Mouse (Mus musculus) MEL (cell line): ENCODE results near the gene Lrrk1. TPM values are rescaled to one million over a fixed set of nuclear protein-coding genes. Genes with fewer than 3 reads are reported as not detected.

Experiments used
- DNase-seq: peaks from one replicate; pipeline ENCODE4 v3.0.0; 2011; ENCODE audit warnings: low read depth, low spot score
- H3K27ac ChIP-seq: 2 replicates; pipeline ENCODE4 v1.5.1; 2012; ENCODE audit warnings: low read depth, mild to moderate bottlenecking, control low read depth, low read length, moderate library complexity; ENCODE audit not compliant: control insufficient read depth
- H3K27me3 ChIP-seq, 2 experiments: fragments of 150-350 bp in 1 of 2; sonication (generic) in 1 of 2; 2 replicates each; pipeline ENCODE4 v1.6.1; 2012; ENCODE audit warnings: low read length in 2 of 2, mild to moderate bottlenecking in 2 of 2, improper control_type of control experiment in 1 of 2, moderate library complexity in 1 of 2; ENCODE audit not compliant: insufficient read depth in 2 of 2, control insufficient read depth in 1 of 2
- H3K36me3 ChIP-seq, 2 experiments: 2 replicates each; pipeline ENCODE4 v1.6.1; 2012 to 2014; ENCODE audit warnings: low read length in 2 of 2, improper control_type of control experiment in 1 of 2, inconsistent platforms in 1 of 2, mild to moderate bottlenecking in 1 of 2; ENCODE audit not compliant: insufficient read depth in 2 of 2, control insufficient read depth in 1 of 2
- H3K4me1 ChIP-seq, 2 experiments: fragments of 150-350 bp in 1 of 2; sonication (generic) in 1 of 2; 2 replicates each; pipeline ENCODE4 v1.6.1; 2012; ENCODE audit warnings: low read length in 2 of 2, improper control_type of control experiment in 1 of 2, mild to moderate bottlenecking in 1 of 2; ENCODE audit not compliant: insufficient read depth in 2 of 2, control insufficient read depth in 1 of 2
- H3K4me3 ChIP-seq, 2 experiments: fragments of 150-350 bp in 1 of 2; sonication (generic) in 1 of 2; 2 replicates each; pipeline ENCODE4 v1.5.1; 2012; ENCODE audit warnings: low read depth in 2 of 2, low read length in 2 of 2, mild to moderate bottlenecking in 2 of 2, moderate library complexity in 2 of 2, control low read depth in 1 of 2, improper control_type of control experiment in 1 of 2; ENCODE audit not compliant: control insufficient read depth in 1 of 2, insufficient read depth in 1 of 2
- H3K79me2 ChIP-seq: 2 replicates; pipeline ENCODE4 v1.6.1; 2012; ENCODE audit warnings: mild to moderate bottlenecking, low read length, moderate library complexity; ENCODE audit not compliant: control insufficient read depth, poor library complexity, insufficient read depth
- H3K9ac ChIP-seq: 2 replicates; pipeline ENCODE4 v1.6.1; 2012; ENCODE audit warnings: low read depth, mild to moderate bottlenecking, control low read depth, low read length, moderate library complexity; ENCODE audit not compliant: control insufficient read depth, poor library complexity, severe bottlenecking
- H3K9me3 ChIP-seq: fragments of 150-350 bp; sonication (generic); replicated peaks from 2 replicates; pipeline ENCODE4 v1.6.1; 2012; ENCODE audit warnings: mild to moderate bottlenecking, low read length, improper control_type of control experiment, moderate library complexity; ENCODE audit not compliant: insufficient read depth
- BHLHE40 ChIP-seq: IDR thresholded peaks from 2 replicates; pipeline ENCODE4 v1.6.1; 2012; ENCODE audit warnings: low read depth, mild to moderate bottlenecking, inconsistent platforms, low read length, improper control_type of control experiment, borderline replicate concordance
- CHD1 ChIP-seq: IDR thresholded peaks from 2 replicates; pipeline ENCODE4 v1.6.1; 2012; ENCODE audit warnings: low read depth, mild to moderate bottlenecking, inconsistent platforms, low read length, improper control_type of control experiment
- CHD2 ChIP-seq: IDR thresholded peaks from 2 replicates; pipeline ENCODE4 v1.6.1; 2011; ENCODE audit warnings: low read length, improper control_type of control experiment
- ELF1 ChIP-seq: IDR thresholded peaks from 2 replicates; pipeline ENCODE4 v1.6.1; 2014; ENCODE audit warnings: low read depth, mild to moderate bottlenecking, inconsistent platforms, low read length, improper control_type of control experiment, moderate library complexity
- ETS1 ChIP-seq: IDR thresholded peaks from 2 replicates; pipeline ENCODE4 v1.6.1; 2012; ENCODE audit warnings: low read depth, mild to moderate bottlenecking, inconsistent platforms, low read length, improper control_type of control experiment, moderate library complexity
- GABPA ChIP-seq: IDR thresholded peaks from 2 replicates; pipeline ENCODE4 v1.6.1; 2012; ENCODE audit warnings: low read depth, mild to moderate bottlenecking, inconsistent platforms, low read length, improper control_type of control experiment, moderate library complexity
- HCFC1 ChIP-seq: IDR thresholded peaks from 2 replicates; pipeline ENCODE4 v1.6.1; 2012; ENCODE audit warnings: low read depth, mild to moderate bottlenecking, inconsistent platforms, low read length, improper control_type of control experiment, moderate library complexity
- KAT2A ChIP-seq: conservative IDR thresholded peaks from 2 replicates; pipeline ENCODE4 v1.6.1; 2012; ENCODE audit warnings: low read depth, low read length, improper control_type of control experiment, inconsistent platforms
- MAX ChIP-seq: IDR thresholded peaks from 2 replicates; pipeline ENCODE4 v1.6.1; 2011; ENCODE audit warnings: low read length, improper control_type of control experiment
- MAZ ChIP-seq: IDR thresholded peaks from 2 replicates; pipeline ENCODE4 v1.6.1; 2012; ENCODE audit warnings: low read depth, mild to moderate bottlenecking, inconsistent platforms, low read length, improper control_type of control experiment
- MXI1 ChIP-seq: IDR thresholded peaks from 2 replicates; pipeline ENCODE4 v1.6.1; 2011; ENCODE audit warnings: mild to moderate bottlenecking, low read depth, low read length, improper control_type of control experiment
- NELFE ChIP-seq: IDR thresholded peaks from 2 replicates; pipeline ENCODE4 v1.6.1; 2011; ENCODE audit warnings: low read depth, low read length, improper control_type of control experiment
- POLR2AphosphoS2 ChIP-seq: IDR thresholded peaks from 2 replicates; pipeline ENCODE4 v1.6.1; 2011; ENCODE audit warnings: low read length, improper control_type of control experiment
- POLR2AphosphoS5 ChIP-seq: IDR thresholded peaks from 2 replicates; pipeline ENCODE4 v1.6.1; 2012; ENCODE audit warnings: low read depth, borderline replicate concordance, mild to moderate bottlenecking, inconsistent platforms, low read length, moderate library complexity, mixed read lengths
- RCOR1 ChIP-seq: IDR thresholded peaks from 2 replicates; pipeline ENCODE4 v1.6.1; 2012; ENCODE audit warnings: low read depth, mild to moderate bottlenecking, inconsistent platforms, low read length, improper control_type of control experiment
- SMC3 ChIP-seq: IDR thresholded peaks from 2 replicates; pipeline ENCODE4 v1.6.1; 2011; ENCODE audit warnings: low read depth, low read length, improper control_type of control experiment
- TAL1 ChIP-seq: IDR thresholded peaks from 2 replicates; pipeline ENCODE4 v1.6.1; 2012; ENCODE audit warnings: mild to moderate bottlenecking, inconsistent platforms, low read length, moderate library complexity, mixed read lengths
- TCF12 ChIP-seq: IDR thresholded peaks from 2 replicates; pipeline ENCODE4 v1.6.1; 2014; ENCODE audit warnings: low read depth, mild to moderate bottlenecking, inconsistent platforms, low read length, improper control_type of control experiment, moderate library complexity
- USF1 ChIP-seq: IDR thresholded peaks from 2 replicates; pipeline ENCODE4 v1.6.1; 2014; ENCODE audit warnings: low read depth, mild to moderate bottlenecking, inconsistent platforms, low read length, improper control_type of control experiment, moderate library complexity
- USF2 ChIP-seq, 2 experiments: IDR thresholded peaks; 2 replicates each; pipeline ENCODE4 v1.6.1; 2011 to 2012; ENCODE audit warnings: improper control_type of control experiment in 2 of 2, low read length in 2 of 2, borderline replicate concordance in 1 of 2, inconsistent platforms in 1 of 2, low read depth in 1 of 2, mild to moderate bottlenecking in 1 of 2; ENCODE audit not compliant: insufficient read depth in 1 of 2
- ZKSCAN1 ChIP-seq: IDR thresholded peaks from 2 replicates; pipeline ENCODE4 v1.6.1; 2012; ENCODE audit warnings: low read depth, mild to moderate bottlenecking, inconsistent platforms, low read length, improper control_type of control experiment, moderate library complexity
- ZNF384 ChIP-seq: IDR thresholded peaks from 2 replicates; pipeline ENCODE4 v1.6.1; 2012; ENCODE audit warnings: low read depth, mild to moderate bottlenecking, inconsistent platforms, low read length, improper control_type of control experiment
- polyA plus RNA-seq, 2 experiments: library from polyadenylated mRNA; stranded (reverse) in 1 of 2; unstranded in 1 of 2; fragments of >175 nt in 1 of 2; fragments of >200 nt in 1 of 2; gene quantifications; 2 replicates each; pipeline versions ENCODE4 v1.2.1 to v1.2.4; 2012; ENCODE audit warnings: low replicate concordance in 2 of 2, low read depth in 1 of 2; ENCODE audit not compliant: insufficient read length in 2 of 2, insufficient read depth in 1 of 2, missing spikeins in 1 of 2
- total RNA-seq: library from RNA; depleted of rRNA; stranded (reverse); fragments of 300-350 nt; gene quantifications from 2 replicates; pipeline ENCODE4 v1.2.3, GENCODE M21; 2012

Lrrk1 gene
- total and polyA plus RNA-seq, 3 experiments = 9.1 to 19.1 TPM; not detected in 1

- DNase-seq = peak; percentile 73
- H3K36me3 ChIP-seq = no peaks in the 10 kb centered on the region; a peak in 1 of 4 replicates
- no peaks in the 10 kb centered on the region for H3K79me2 ChIP-seq
- H3K27me3 ChIP-seq = no peaks in the 10 kb centered on the region
- no peaks in the 10 kb centered on the region for H3K4me1 ChIP-seq
- TF ChIP-seq RCOR1 (no peak), MAX (no peak), MXI1 (no peak), KAT2A (no peak), POLR2AphosphoS2 (no peak), GABPA (no peak), CHD1 (no peak), ZKSCAN1 (no peak), NELFE (no peak), USF1 (no peak), CHD2 (no peak), POLR2AphosphoS5 (no peak)
- H3K9ac ChIP-seq = no peak overlapping the region
- no peak overlapping the region for H3K27ac ChIP-seq
- H3K9me3 ChIP-seq = no peaks in the 10 kb centered on the region
- no peak overlapping the region for H3K4me3 ChIP-seq
These were observed 54.1 kb downstream of the Lrrk1 start for GRCm38 (mm10) chr7:66333906-66334500.

GRCm38 (mm10) chr7:66332340-66332739, 55.8 kb downstream of the Lrrk1 start:
- Histone ChIP-seq H3K9ac (no peak overlapping the region), H3K4me1 (no peaks in the 10 kb centered on the region), H3K27ac (no peak overlapping the region), H3K36me3 (no peaks in the 10 kb centered on the region; a peak in 1 of 4 replicates), H3K4me3 (no peak overlapping the region), H3K27me3 (no peaks in the 10 kb centered on the region), H3K9me3 (no peaks in the 10 kb centered on the region), H3K79me2 (no peaks in the 10 kb centered on the region)
- TF ChIP-seq ELF1 = no peak
- no peak for TF ChIP-seq POLR2AphosphoS5
- DNase-seq = no peak

GRCm38 (mm10) chr7:66330610-66331009, 57.5 kb downstream of the Lrrk1 start:
- Histone ChIP-seq H3K9ac (no peak overlapping the region), H3K27ac (no peak overlapping the region), H3K9me3 (no peaks in the 10 kb centered on the region), H3K27me3 (no peaks in the 10 kb centered on the region), H3K79me2 (no peaks in the 10 kb centered on the region), H3K4me3 (no peak overlapping the region), H3K36me3 (no peaks in the 10 kb centered on the region; a peak in 1 of 4 replicates), H3K4me1 (no peaks in the 10 kb centered on the region)
- no peak for DNase-seq
- no peak for TF ChIP-seq ZKSCAN1
- TF ChIP-seq KAT2A = no peak
- TF ChIP-seq HCFC1 = no peak
- TF ChIP-seq ZNF384 = no peak
- no peak for TF ChIP-seq RCOR1
- no peak for TF ChIP-seq MAZ
- no peak for TF ChIP-seq MAX
- no peak for TF ChIP-seq POLR2AphosphoS5
- TF ChIP-seq SMC3 = no peak
- TF ChIP-seq ETS1 = no peak
- no peak for TF ChIP-seq TAL1
- no peak for TF ChIP-seq USF2 (IDR thresholded peaks at IDR 0.05; ENCODE audit: borderline replicate concordance in 1 of 2, insufficient read depth in 1 of 2, low read depth in 1 of 2, low read length in 2 of 2)
- TF ChIP-seq BHLHE40 = no peak
- TF ChIP-seq TCF12 = no peak
